Mouse (Mus musculus) retina, adult 2 months (tissue): ENCODE data around the gene Dcaf1.

Experiments used
- DNase-seq: peaks from one replicate; pipeline ENCODE4 v3.0.0-alpha.2; 2012; ENCODE audit warnings: low read depth, low spot score

The Dcaf1 gene

GRCm38 (mm10) chr9:106879471-106879870 is 57.8 kb downstream of the Dcaf1 start:
- no peak for DNase-seq

GRCm38 (mm10) chr9:106881071-106881755 is 59.5 kb downstream of the Dcaf1 start:
- DNase-seq, result no peak

GRCm38 (mm10) chr9:106882176-106882575 is 60.5 kb downstream of the Dcaf1 start:
- no peak for DNase-seq

GRCm38 (mm10) chr9:106883085-106883484 is 61.4 kb downstream of the Dcaf1 start:
- DNase-seq, result no peak

- DNase-seq, result no peak
Measured at GRCm38 (mm10) chr9:106884306-106884705, 62.6 kb downstream of the Dcaf1 start.

- DNase-seq, result no peak
Measured at GRCm38 (mm10) chr9:106884996-106885900, 63.6 kb downstream of the Dcaf1 start.

GRCm38 (mm10) chr9:106885901-106886731 is 64.4 kb downstream of the Dcaf1 start:
- DNase-seq, result no peak

GRCm38 (mm10) chr9:106886828-106887702 is 65.4 kb downstream of the Dcaf1 start, which contains the start of gene Rbm15b:
Rbm15b (minus strand) TSS chr9:106887428.
- peak; percentile 93 for DNase-seq

GRCm38 (mm10) chr9:106888346-106888745 is 66.7 kb downstream of the Dcaf1 start:
- DNase-seq, result no peak

- DNase-seq, result no peak
Measured at GRCm38 (mm10) chr9:106889321-106889720, 67.6 kb downstream of the Dcaf1 start.

- DNase-seq, result no peak
Measured at GRCm38 (mm10) chr9:106890496-106891240, 69.0 kb downstream of the Dcaf1 start.

- DNase-seq, result no peak
Measured at GRCm38 (mm10) chr9:106891341-106891741, 69.7 kb downstream of the Dcaf1 start.

GRCm38 (mm10) chr9:106891829-106892551 is 70.3 kb downstream of the Dcaf1 start, which contains the start of gene Manf:
Manf (minus strand) TSS chr9:106891979.
- peak; percentile 91 for DNase-seq

GRCm38 (mm10) chr9:106892552-106892875 is 70.8 kb downstream of the Dcaf1 start:
- DNase-seq, result no peak

- no peak for DNase-seq
Measured at GRCm38 (mm10) chr9:106893327-106893726, 71.7 kb downstream of the Dcaf1 start.

- DNase-seq, result no peak
Measured at GRCm38 (mm10) chr9:106898901-106899300, 77.2 kb downstream of the Dcaf1 start.

GRCm38 (mm10) chr9:106901596-106901995 is 79.9 kb downstream of the Dcaf1 start:
- DNase-seq, result no peak

- DNase-seq, result no peak
Measured at GRCm38 (mm10) chr9:106903099-106903790, 81.6 kb downstream of the Dcaf1 start.

GRCm38 (mm10) chr9:106903791-106904134 is 82.1 kb downstream of the Dcaf1 start:
- no peak for DNase-seq
